Mouse (Mus musculus) cortical plate, adult 2 months (tissue): ENCODE measurements around the gene Lgr6.

ENCODE experiments used
- CTCF ChIP-seq: fragments of 200-500 bp; IDR thresholded peaks from 2 replicates; pipeline ENCODE4 v1.5.1; 2011; ENCODE audit warnings: mild to moderate bottlenecking, control low read depth, low read length; ENCODE audit not compliant: insufficient read depth; ENCODE audit errors: extremely low read depth
- POLR2A ChIP-seq: fragments of 200-500 bp; IDR thresholded peaks from 2 replicates; pipeline ENCODE4 v1.6.1; 2011; ENCODE audit warnings: mild to moderate bottlenecking, low read length, control low read depth; ENCODE audit not compliant: insufficient read depth; ENCODE audit errors: extremely low read depth

DNA sequence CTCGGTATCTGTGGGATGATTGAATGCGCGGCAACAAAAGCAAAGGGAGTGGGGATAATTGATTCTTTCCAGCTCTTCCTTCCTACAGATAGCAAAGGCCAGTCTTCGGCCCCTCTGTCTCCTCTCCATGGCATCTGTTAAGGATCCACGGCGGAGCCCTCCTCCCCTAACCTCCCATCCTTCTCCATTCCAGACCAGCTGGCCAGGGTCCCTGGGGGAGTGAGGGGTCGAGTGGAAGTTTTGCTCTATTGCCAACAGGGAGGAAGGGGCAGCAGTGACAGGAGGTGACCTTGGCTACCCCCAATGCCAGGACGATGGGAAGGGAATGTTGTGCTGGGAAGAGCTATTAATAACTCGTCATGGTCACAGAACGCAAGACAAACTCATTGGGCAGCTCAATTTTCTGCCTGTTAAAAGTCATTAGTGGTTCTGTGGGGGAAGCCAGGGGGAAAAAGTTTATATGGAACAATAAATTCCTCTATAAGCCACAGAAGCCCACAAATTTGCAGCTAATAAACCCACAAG, 90.1 kb downstream of the Lgr6 start:
- TF ChIP-seq CTCF (no peak), POLR2A (no peak)
